ENCODE assay signal across 21 mouse cellular contexts in genomic region chr1:183639332-183639731, GRCm38 (mm10).
DNase-seq lines count a peak whose midpoint lies in the region; ATAC-seq lines count a peak whose summit lies in the region.
"Had no signal": no experiment of that assay in that cellular context is flagged by ENCODE, and none has a peak within 500 bp of the region (broad histone marks: within the 10 kb centered on the region; RNA-seq: fewer than 3 reads in every experiment).

No protein-coding gene starts in this region.

- H3K27ac ChIP-seq in hindbrain, embryonic 15.5 days (replicated peaks): 0 out of 2 replicates have a peak overlapping the region, but pooled peaks have one; percentile 27
- no peak overlapping the region for H3K27ac ChIP-seq in hindbrain, embryonic 11.5 days (ENCODE audit: low read depth, low read length)
- peak overlapping the region; percentile 43; the same call in 1 of the 2 replicates for H3K27ac ChIP-seq in neural tube, embryonic 13.5 days (replicated peaks)
- H3K27ac ChIP-seq in neural tube, embryonic 15.5 days (replicated peaks): no peak overlapping the region
- peak overlapping the region; percentile 60 for H3K27ac ChIP-seq in stomach, embryonic 16.5 days (ENCODE audit: low read length)
- H3K27ac ChIP-seq: heart, embryonic 10.5 days; limb, embryonic 13.5 days; liver, embryonic 13.5 days; midbrain, embryonic 13.5 days; neural tube, embryonic 12.5 days had no signal

- no peaks in the 10 kb centered on the region for H3K27me3 ChIP-seq in hindbrain, embryonic 15.5 days
- 0 out of 2 replicates have a peak, but pooled peaks cover 2% of the 10 kb centered on the region for H3K27me3 ChIP-seq in hindbrain, embryonic 11.5 days (ENCODE audit: control insufficient read depth, insufficient read depth, low read length)
- no peaks in the 10 kb centered on the region for H3K27me3 ChIP-seq in neural tube, embryonic 13.5 days
- H3K27me3 ChIP-seq in neural tube, embryonic 15.5 days (replicated peaks): no peaks in the 10 kb centered on the region
- no peaks in the 10 kb centered on the region for H3K27me3 ChIP-seq in stomach, embryonic 16.5 days (ENCODE audit: control insufficient read depth, insufficient read depth, low read length)
- H3K27me3 ChIP-seq: CH12.LX; limb, embryonic 13.5 days; liver, embryonic 13.5 days; megakaryocyte, embryonic 14.5 days; midbrain, embryonic 13.5 days; neural tube, embryonic 12.5 days had no signal

- no peak overlapping the region for H3K4me2 ChIP-seq in hindbrain, embryonic 15.5 days
- no peak overlapping the region for H3K4me2 ChIP-seq in hindbrain, embryonic 11.5 days (replicated peaks; ENCODE audit: low read depth, low read length)
- no peak overlapping the region for H3K4me2 ChIP-seq in neural tube, embryonic 13.5 days
- H3K4me2 ChIP-seq in neural tube, embryonic 15.5 days: no peak overlapping the region
- no peak overlapping the region for H3K4me2 ChIP-seq in stomach, embryonic 16.5 days (ENCODE audit: low read depth, low read length)
- H3K4me2 ChIP-seq: limb, embryonic 13.5 days; liver, embryonic 13.5 days; midbrain, embryonic 13.5 days; neural tube, embryonic 12.5 days had no signal

- H3K9me3 ChIP-seq in hindbrain, embryonic 15.5 days: no peaks in the 10 kb centered on the region
- no peaks in the 10 kb centered on the region for H3K9me3 ChIP-seq in hindbrain, embryonic 11.5 days (ENCODE audit: control insufficient read depth, low read length)
- H3K9me3 ChIP-seq in neural tube, embryonic 13.5 days: no peaks in the 10 kb centered on the region
- no peaks in the 10 kb centered on the region for H3K9me3 ChIP-seq in neural tube, embryonic 15.5 days (replicated peaks)
- H3K9me3 ChIP-seq in stomach, embryonic 16.5 days (replicated peaks; ENCODE audit: control insufficient read depth, low read length): no peaks in the 10 kb centered on the region
- H3K9me3 ChIP-seq: heart, embryonic 10.5 days; limb, embryonic 13.5 days; liver, embryonic 13.5 days; midbrain, embryonic 13.5 days; neural tube, embryonic 12.5 days had no signal

- no peak for DNase-seq in hindbrain, embryonic 11.5 days (ENCODE audit: low spot score)
- DNase-seq in ZHBTc4 (ENCODE audit: low read depth, low spot score): peak; percentile 46
- DNase-seq in thymus, adult 18-20 months: no peak
- DNase-seq: adrenal gland, postnatal 14 days; B cell, adult 2 months; cerebellum, adult 9-10 months; kidney, adult 11 months; liver, embryonic 13.5 days; lung, postnatal 14 days; right cerebral cortex, postnatal 14 days had no signal

- no peak overlapping the region for H3K4me3 ChIP-seq in hindbrain, embryonic 15.5 days
- no peak overlapping the region for H3K4me3 ChIP-seq in hindbrain, embryonic 11.5 days (ENCODE audit: low read depth, low read length)
- H3K4me3 ChIP-seq in neural tube, embryonic 13.5 days: no peak overlapping the region
- H3K4me3 ChIP-seq in neural tube, embryonic 15.5 days (replicated peaks): no peak overlapping the region
- no peak overlapping the region for H3K4me3 ChIP-seq in stomach, embryonic 16.5 days (replicated peaks; ENCODE audit: low read length)
- H3K4me3 ChIP-seq: heart, embryonic 10.5 days; limb, embryonic 13.5 days; liver, embryonic 13.5 days; megakaryocyte, embryonic 14.5 days; midbrain, embryonic 13.5 days; neural tube, embryonic 12.5 days had no signal

- ATAC-seq in hindbrain, embryonic 15.5 days (ENCODE audit: low FRiP score, low read depth): no peak
- no peak for ATAC-seq in hindbrain, embryonic 11.5 days (ENCODE audit: low FRiP score)
- ATAC-seq in neural tube, embryonic 13.5 days (ENCODE audit: low read depth): peak; percentile 40; the same call in 1 of the 2 replicates
- no peak for ATAC-seq in neural tube, embryonic 15.5 days (ENCODE audit: low FRiP score)
- ATAC-seq in stomach, embryonic 16.5 days (ENCODE audit: insufficient read depth, low FRiP score): no peak; the same call in 1 of the 2 replicates
- no peak for ATAC-seq in erythroid progenitor cell, adult 5-6 weeks (replicated peaks; ENCODE audit: low FRiP score, poor library complexity, severe bottlenecking)
- ATAC-seq: midbrain, embryonic 13.5 days had no signal

- H3K36me3 ChIP-seq in hindbrain, embryonic 15.5 days: no peaks in the 10 kb centered on the region
- no peaks in the 10 kb centered on the region for H3K36me3 ChIP-seq in hindbrain, embryonic 11.5 days (ENCODE audit: control insufficient read depth, insufficient read depth, low read length)
- H3K36me3 ChIP-seq in neural tube, embryonic 13.5 days: no peaks in the 10 kb centered on the region
- no peaks in the 10 kb centered on the region for H3K36me3 ChIP-seq in neural tube, embryonic 15.5 days
- H3K36me3 ChIP-seq in stomach, embryonic 16.5 days (ENCODE audit: control insufficient read depth, insufficient read depth, low read length): no peaks in the 10 kb centered on the region
- H3K36me3 ChIP-seq: heart, embryonic 10.5 days; limb, embryonic 13.5 days; liver, embryonic 13.5 days; midbrain, embryonic 13.5 days; neural tube, embryonic 12.5 days had no signal

- 38% methylated on average over 7 of the region's 7 CpGs for WGBS in hindbrain, embryonic 15.5 days
- WGBS in hindbrain, embryonic 11.5 days: 47% methylated on average over 7 of the region's 7 CpGs
- 33% methylated on average over 7 of the region's 7 CpGs for WGBS in neural tube, embryonic 13.5 days
- whole genome bisulfite sequencing in neural tube, embryonic 15.5 days: 38% methylated on average over 7 of the region's 7 CpGs
- WGBS in stomach, embryonic 16.5 days: 26% methylated on average over 7 of the region's 7 CpGs

- H3K9ac ChIP-seq in hindbrain, embryonic 15.5 days: no peak overlapping the region
- no peak overlapping the region for H3K9ac ChIP-seq in hindbrain, embryonic 11.5 days (ENCODE audit: low read depth, low read length)
- no peak overlapping the region for H3K9ac ChIP-seq in neural tube, embryonic 13.5 days
- H3K9ac ChIP-seq in neural tube, embryonic 15.5 days (replicated peaks): no peak overlapping the region
- no peak overlapping the region for H3K9ac ChIP-seq in stomach, embryonic 16.5 days (ENCODE audit: low read length)
- H3K9ac ChIP-seq: limb, embryonic 13.5 days; liver, embryonic 13.5 days; midbrain, embryonic 13.5 days; neural tube, embryonic 12.5 days had no signal

- H3K4me1 ChIP-seq in hindbrain, embryonic 15.5 days (replicated peaks): no peaks in the 10 kb centered on the region
- no peaks in the 10 kb centered on the region for H3K4me1 ChIP-seq in hindbrain, embryonic 11.5 days (replicated peaks; ENCODE audit: control insufficient read depth, insufficient read depth, low read length)
- peaks cover 7% of the 10 kb centered on the region; the same call in 1 of the 2 replicates for H3K4me1 ChIP-seq in neural tube, embryonic 13.5 days (replicated peaks)
- H3K4me1 ChIP-seq in neural tube, embryonic 15.5 days: peaks cover 3% of the 10 kb centered on the region; the same call in 1 of the 2 replicates
- H3K4me1 ChIP-seq in stomach, embryonic 16.5 days (ENCODE audit: control insufficient read depth, insufficient read depth, low read length): peaks cover 11% of the 10 kb centered on the region; the same call in 1 of the 2 replicates
- H3K4me1 ChIP-seq: heart, embryonic 10.5 days; liver, embryonic 13.5 days; megakaryocyte, embryonic 14.5 days; neural tube, embryonic 12.5 days had no signal

Comparison
In these comparisons a context has a peak if more than half of its experiments do, and no peak if none do; other contexts are left out.
1. H3K27ac ChIP-seq: peak in hindbrain, embryonic 15.5 days (single experiment), neural tube, embryonic 13.5 days (single experiment) and stomach, embryonic 16.5 days (single experiment); none in hindbrain, embryonic 11.5 days (single experiment) and neural tube, embryonic 15.5 days (single experiment).